8 mouse cellular contexts compared by ENCODE assay signal in genomic region chr7:60003921-60004605, GRCm38 (mm10). TPM values are rescaled to one million over a fixed set of nuclear protein-coding genes. Genes with fewer than 3 reads are reported as not detected.
A peak's percentile ranks its signal among the peaks of the same experiment; 100 is the strongest.
DNase-seq lines count a peak whose midpoint lies in the region; ATAC-seq and TF ChIP-seq lines count a peak whose summit lies in the region.

No protein-coding gene starts in this region.

- H3K4me2 ChIP-seq in embryonic facial prominence, embryonic 13.5 days = peak overlapping the region; percentile 66
- H3K4me2 ChIP-seq in liver, embryonic 14.5 days (ENCODE audit: low read depth) = peak overlapping the region; percentile 64

- peak; percentile 50 for DNase-seq in ES-E14 (ENCODE audit: low read depth, low spot score)
- peak; percentile 44 for DNase-seq in adrenal gland, postnatal 14 days
- peak; percentile 21 to 34 for DNase-seq in heart, postnatal 10 days
- DNase-seq in kidney, postnatal 4 days = peak; percentile 41 to 67
- DNase-seq in liver, embryonic 14.5 days (ENCODE audit: low read depth in 3 of 3, low spot score in 3 of 3) = peak in 1 of 3 experiments; percentile 1
- DNase-seq in retina, embryonic 14.5 days (ENCODE audit: low spot score) = peak; percentile 73

- H3K9me3 ChIP-seq in ES-E14 (ENCODE audit: control insufficient read depth, insufficient read depth, low read depth, low read length) = no peaks in the 10 kb centered on the region
- H3K9me3 ChIP-seq in embryonic facial prominence, embryonic 13.5 days = peaks cover 24% of the 10 kb centered on the region
- no peaks in the 10 kb centered on the region for H3K9me3 ChIP-seq in liver, embryonic 14.5 days (ENCODE audit: control insufficient read depth, low read length)

- H3K4me3 ChIP-seq in ES-E14 (ENCODE audit: insufficient read depth in 1 of 2, low read depth in 1 of 2, low read length in 2 of 2, poor library complexity in 1 of 2, severe bottlenecking in 1 of 2) = peak overlapping the region; percentile 83 to 87
- peak overlapping the region; percentile 53 for H3K4me3 ChIP-seq in embryonic facial prominence, embryonic 13.5 days
- H3K4me3 ChIP-seq in liver, embryonic 14.5 days (ENCODE audit: insufficient read depth in 1 of 2, low read depth in 2 of 2, low read length in 2 of 2) = peak overlapping the region; percentile 47 to 52

- H3K27ac ChIP-seq in ES-E14 (ENCODE audit: insufficient read depth, low read depth, low read length, poor library complexity, severe bottlenecking) = peak overlapping the region; percentile 91
- H3K27ac ChIP-seq in embryonic facial prominence, embryonic 13.5 days = peak overlapping the region; percentile 22
- no peak overlapping the region for H3K27ac ChIP-seq in liver, embryonic 14.5 days

- H3K4me1 ChIP-seq in ES-E14 (ENCODE audit: control insufficient read depth in 2 of 2, insufficient read depth in 2 of 2, low read length in 2 of 2, poor library complexity in 1 of 2) = no peaks in the 10 kb centered on the region
- 0 out of 2 replicates have a peak, but pooled peaks cover 3% of the 10 kb centered on the region for H3K4me1 ChIP-seq in embryonic facial prominence, embryonic 13.5 days
- H3K4me1 ChIP-seq in liver, embryonic 14.5 days (replicated peaks; ENCODE audit: control insufficient read depth in 2 of 2, insufficient read depth in 2 of 2, low read length in 1 of 2) = 0 out of 4 replicates have a peak, but pooled peaks cover 0 to 6% of the 10 kb centered on the region in 2 experiments

- 54% methylated on average over 22 of the region's 22 CpGs for WGBS in embryonic facial prominence, embryonic 13.5 days
- WGBS in liver, embryonic 14.5 days (ENCODE audit: insufficient replicate concordance) = 47% methylated on average over 22 of the region's 22 CpGs

- H3K36me3 ChIP-seq in ES-E14 (ENCODE audit: control insufficient read depth, insufficient read depth, low read length, poor library complexity, severe bottlenecking) = no peaks in the 10 kb centered on the region
- H3K36me3 ChIP-seq in embryonic facial prominence, embryonic 13.5 days = no peaks in the 10 kb centered on the region
- no peaks in the 10 kb centered on the region for H3K36me3 ChIP-seq in liver, embryonic 14.5 days (replicated peaks; ENCODE audit: control insufficient read depth, insufficient read depth, low read depth)

- no peak for TF ChIP-seq CTCF in liver, embryonic 14.5 days (IDR thresholded peaks at IDR 0.05; ENCODE audit: low read depth)

- ATAC-seq in embryonic facial prominence, embryonic 13.5 days (ENCODE audit: insufficient number of reproducible peaks, insufficient read depth, low FRiP score, low TSS enrichment, low read depth) = peak; percentile 74; the same call in 1 of the 2 replicates
- ATAC-seq in liver, embryonic 14.5 days (ENCODE audit: insufficient read depth) = peak; percentile 70; the same call in 1 of the 2 replicates
- no peak for ATAC-seq in activated CD4-positive, CD25-positive, alpha-beta regulatory T cell, adult 4 months

- intact Hi-C loops in heart, postnatal 10 days (cut with DNase I) = no loop called here

- in situ Hi-C loops in ES-E14 (cut with MboI; ENCODE audit: low sequenced_read_pairs in 2 of 2, unreplicated experiment in 2 of 2) = no loop called here

- H3K27me3 ChIP-seq in embryonic facial prominence, embryonic 13.5 days = no peaks in the 10 kb centered on the region
- H3K27me3 ChIP-seq in liver, embryonic 14.5 days (ENCODE audit: control insufficient read depth, insufficient read depth, low read length) = no peaks in the 10 kb centered on the region

- peak overlapping the region; percentile 70 for H3K9ac ChIP-seq in ES-E14 (ENCODE audit: insufficient read depth, low read depth, low read length, poor library complexity, severe bottlenecking)
- peak overlapping the region; percentile 70 for H3K9ac ChIP-seq in embryonic facial prominence, embryonic 13.5 days
- peak overlapping the region; percentile 43 for H3K9ac ChIP-seq in liver, embryonic 14.5 days (replicated peaks)

- TF ChIP-seq EP300 in liver, embryonic 14.5 days (IDR thresholded peaks at IDR 0.05; ENCODE audit: low read depth) = no peak

TF ChIP-seq in ES-E14, 5 proteins besides CTCF, POLR2A, EP300 and RAD21:
- no peak for TF ChIP-seq ZC3H11A (IDR thresholded peaks at IDR 0.05; ENCODE audit: borderline replicate concordance, low read depth, low read length)
- TF ChIP-seq HCFC1 (IDR thresholded peaks at IDR 0.05; ENCODE audit: borderline replicate concordance, insufficient read depth, low read length) = no peak
- no peak for TF ChIP-seq CHD2 (IDR thresholded peaks at IDR 0.05; ENCODE audit: low read depth, low read length)
- no peak for TF ChIP-seq ZNF384 (IDR thresholded peaks at IDR 0.05; ENCODE audit: low read depth, low read length)
- TF ChIP-seq MAFK (IDR thresholded peaks at IDR 0.05; ENCODE audit: insufficient read depth, low read depth, low read length) = no peak

RNA-seq across cellular contexts. Expression of gene Snurf, which starts 0.8 kb away (rescaled TPM):
- total RNA-seq in ES-E14 (2012; rRNA removed) = 129 and 202 TPM in 2 replicates
- 98.1 and 107 TPM in 2 replicates for total RNA-seq in adrenal gland, postnatal 14 days (2021)
- polyA plus RNA-seq in embryonic facial prominence, embryonic 13.5 days (2015; fragmentation: Nextera tagmentation; extraction: Ambion mirVana) = 24.4 and 35.9 TPM in 2 replicates
- 100 to 1,000 TPM; 276 to 289 TPM for total RNA-seq in heart, postnatal 10 days (2021)
- polyA plus RNA-seq in liver, embryonic 14.5 days (2012; rRNA removed) = not detected in 2 replicates
- 3.8 and 4.5 TPM in 2 replicates for polyA plus RNA-seq in liver, embryonic 14.5 days (2014; fragmentation: Nextera tagmentation; extraction: Ambion mirVana)
- not detected for polyA plus RNA-seq in activated CD4-positive, CD25-positive, alpha-beta regulatory T cell, adult 4 months (2017; shearing (Covaris generic))

RNA-seq across cellular contexts. Expression of gene Gm38393, which starts 0.8 kb away (rescaled TPM):
- total RNA-seq in ES-E14 (2012; rRNA removed) = 67.4 and 104 TPM in 2 replicates
- 2.3 and 3.3 TPM in 2 replicates for total RNA-seq in adrenal gland, postnatal 14 days (2021)
- 0.55 and 1.4 TPM in 2 replicates for polyA plus RNA-seq in embryonic facial prominence, embryonic 13.5 days (2015; fragmentation: Nextera tagmentation; extraction: Ambion mirVana)
- 1 to 10 TPM; 8.0 to 9.0 TPM for total RNA-seq in heart, postnatal 10 days (2021)
- polyA plus RNA-seq in liver, embryonic 14.5 days (2012; rRNA removed) = 0.40 and 0.55 TPM in 2 replicates
- 0.18 TPM in 1 of 2 replicates, not detected in the other for polyA plus RNA-seq in liver, embryonic 14.5 days (2014; fragmentation: Nextera tagmentation; extraction: Ambion mirVana)
- not detected for polyA plus RNA-seq in activated CD4-positive, CD25-positive, alpha-beta regulatory T cell, adult 4 months (2017; shearing (Covaris generic))
